Mouse (Mus musculus) ES-E14 (cell line): ENCODE results near the gene Lce3c.

Experiments
- HCFC1 ChIP-seq: IDR thresholded peaks from 2 replicates; pipeline ENCODE4 v1.6.1; 2012; ENCODE audit warnings: low read length, inconsistent platforms, borderline replicate concordance; ENCODE audit not compliant: insufficient read depth
- MAFK ChIP-seq: IDR thresholded peaks from 2 replicates; pipeline ENCODE4 v1.6.1; 2014; ENCODE audit warnings: mild to moderate bottlenecking, low read depth, low read length, inconsistent platforms; ENCODE audit not compliant: insufficient read depth
- ZC3H11A ChIP-seq: IDR thresholded peaks from 2 replicates; pipeline ENCODE4 v1.6.1; 2012; ENCODE audit warnings: low read depth, mild to moderate bottlenecking, inconsistent platforms, low read length, borderline replicate concordance
- ZNF384 ChIP-seq: IDR thresholded peaks from 2 replicates; pipeline ENCODE4 v1.6.1; 2012; ENCODE audit warnings: low read depth, low read length, inconsistent platforms

DNA sequence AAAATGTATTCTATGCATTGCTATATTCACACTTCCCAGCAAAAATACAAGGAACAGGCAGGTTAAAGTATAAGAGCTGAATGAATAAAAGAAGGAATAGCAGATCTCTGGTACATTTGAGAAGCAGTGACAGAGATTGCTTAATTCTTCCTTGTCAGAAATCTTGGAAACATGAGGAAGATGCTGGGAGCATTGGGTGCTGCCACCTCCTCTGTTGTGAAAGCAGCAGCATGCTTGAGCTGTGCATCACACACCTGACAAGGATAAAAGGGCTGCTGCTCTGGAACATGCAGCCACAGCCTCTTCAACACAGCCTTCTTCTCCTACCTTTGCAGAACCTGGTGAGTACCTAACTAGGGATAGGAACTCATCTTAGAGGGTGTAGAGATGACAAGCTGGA is 47.6 kb downstream of the Lce3c start, which contains the start of gene Lce3f:
- TF ChIP-seq ZC3H11A (no peak), ZNF384 (no peak), MAFK (no peak), HCFC1 (no peak)
